Mouse (Mus musculus): ENCODE results near the gene Rflnb.

DNA sequence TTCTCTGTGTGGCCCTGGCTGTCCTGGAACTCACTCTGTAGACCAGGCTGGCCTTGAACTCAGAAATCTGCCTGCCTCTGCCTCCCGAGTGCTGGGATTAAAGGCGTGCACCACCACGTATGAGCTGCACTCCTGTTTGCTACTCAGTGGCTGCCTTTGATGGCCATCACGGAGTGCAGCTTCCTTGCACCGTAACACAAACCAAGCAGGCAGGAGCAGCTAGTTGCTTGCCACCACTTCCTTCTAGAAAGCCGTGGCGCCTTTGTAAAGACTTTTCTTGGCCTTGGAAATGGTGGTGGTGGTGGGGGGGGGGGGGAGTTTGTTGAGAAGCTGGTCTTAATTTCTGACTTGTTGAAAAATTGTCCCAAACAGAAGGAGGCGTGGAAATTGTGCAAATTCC is 12.5 kb upstream of the Rflnb start:
- TF ChIP-seq GATA1 (IDR thresholded peaks at IDR 0.05; ENCODE audit: borderline replicate concordance, low read length) (no peak), FLI1 (IDR thresholded peaks at IDR 0.05; ENCODE audit: low read length) (no peak)

Data from megakaryocyte, embryonic 14.5 days (primary cell).